24 mouse cellular contexts compared by ENCODE assay signal in the genomic region with DNA sequence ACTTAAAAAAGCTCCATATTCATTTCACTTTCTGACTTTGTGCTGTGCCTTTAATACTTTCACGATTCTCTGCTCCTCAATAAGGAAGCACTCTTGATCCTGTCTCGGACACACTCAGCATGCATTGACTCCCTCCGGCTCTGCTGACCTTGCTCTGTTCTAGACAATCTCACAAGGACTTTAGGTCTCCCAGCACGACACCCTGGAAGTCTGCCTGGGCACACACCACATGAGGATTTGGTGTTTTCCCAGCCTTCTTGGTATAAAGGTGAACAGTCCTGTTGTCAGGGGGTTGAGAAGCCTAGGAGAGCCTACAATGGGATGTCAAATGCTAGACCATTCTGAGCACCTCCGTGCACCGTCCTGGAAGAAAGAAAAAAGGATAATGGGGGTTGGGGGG. TPM values are rescaled to one million over a fixed set of nuclear protein-coding genes. Genes with fewer than 3 reads are reported as not detected.
DNase-seq lines count a peak whose midpoint lies in the region; ATAC-seq lines count a peak whose summit lies in the region.
"Had no signal": no experiment of that assay in that cellular context is flagged by ENCODE, and none has a peak within 500 bp of the region (broad histone marks: within the 10 kb centered on the region; RNA-seq: fewer than 3 reads in every experiment).

No protein-coding gene starts in this region.

- peaks cover 10% of the 10 kb centered on the region; the same call in 1 of the 2 replicates for H3K4me1 ChIP-seq in midbrain, embryonic 16.5 days (ENCODE audit: control insufficient read depth, insufficient read depth, low read length)
- H3K4me1 ChIP-seq in midbrain, embryonic 10.5 days: peaks cover 13% of the 10 kb centered on the region
- H3K4me1 ChIP-seq: embryonic facial prominence, embryonic 12.5 days; forebrain, embryonic 15.5 days had no signal

- ATAC-seq in midbrain, embryonic 16.5 days: no peak
- ATAC-seq: activated CD4-positive, CD25-positive, alpha-beta regulatory T cell, adult 4 months; CD4-positive, CD25-positive, alpha-beta regulatory T cell, adult 4 months; forebrain, embryonic 13.5 days; forebrain, embryonic 15.5 days; Patski had no signal

- H3K4me3 ChIP-seq in midbrain, embryonic 16.5 days (ENCODE audit: low read depth, low read length): no peak overlapping the region
- no peak overlapping the region for H3K4me3 ChIP-seq in midbrain, embryonic 10.5 days
- H3K4me3 ChIP-seq: embryonic facial prominence, embryonic 10.5 days; embryonic facial prominence, embryonic 12.5 days; forebrain, embryonic 13.5 days; forebrain, embryonic 15.5 days had no signal

- 64% methylated on average over 6 of the region's 6 CpGs for WGBS in midbrain, embryonic 16.5 days
- whole genome bisulfite sequencing in midbrain, embryonic 10.5 days: 78% methylated on average over 6 of the region's 6 CpGs

- H3K36me3 ChIP-seq in midbrain, embryonic 16.5 days (ENCODE audit: control insufficient read depth, insufficient read depth, low read length): no peaks in the 10 kb centered on the region
- no peaks in the 10 kb centered on the region for H3K36me3 ChIP-seq in midbrain, embryonic 10.5 days
- H3K36me3 ChIP-seq: embryonic facial prominence, embryonic 10.5 days; embryonic facial prominence, embryonic 12.5 days; forebrain, embryonic 15.5 days had no signal

- no peak overlapping the region for H3K9ac ChIP-seq in midbrain, embryonic 16.5 days (ENCODE audit: low read depth, low read length)
- H3K9ac ChIP-seq: embryonic facial prominence, embryonic 12.5 days; forebrain, embryonic 13.5 days; forebrain, embryonic 15.5 days; forebrain, postnatal 0 days had no signal

- no peaks in the 10 kb centered on the region for H3K27me3 ChIP-seq in midbrain, embryonic 16.5 days (ENCODE audit: control insufficient read depth, insufficient read depth, low read depth, low read length)
- H3K27me3 ChIP-seq in midbrain, embryonic 10.5 days (ENCODE audit: low read depth, poor library complexity, severe bottlenecking): no peaks in the 10 kb centered on the region
- H3K27me3 ChIP-seq: CH12.LX; embryonic facial prominence, embryonic 12.5 days; forebrain, embryonic 13.5 days; forebrain, embryonic 15.5 days; Patski had no signal

- H3K4me2 ChIP-seq in midbrain, embryonic 16.5 days (ENCODE audit: low read length): no peak overlapping the region
- H3K4me2 ChIP-seq: embryonic facial prominence, embryonic 12.5 days; forebrain, embryonic 13.5 days; forebrain, embryonic 15.5 days had no signal

- no peaks in the 10 kb centered on the region for H3K9me3 ChIP-seq in midbrain, embryonic 16.5 days (replicated peaks; ENCODE audit: control insufficient read depth, low read length, poor library complexity, severe bottlenecking)
- no peaks in the 10 kb centered on the region for H3K9me3 ChIP-seq in midbrain, embryonic 10.5 days (replicated peaks)
- H3K9me3 ChIP-seq: embryonic facial prominence, embryonic 10.5 days; embryonic facial prominence, embryonic 12.5 days; forebrain, embryonic 13.5 days; forebrain, embryonic 15.5 days; G1E had no signal

- DNase-seq in adrenal gland, postnatal 10 days: peak; percentile 60
- DNase-seq in adrenal gland, adult 2 months: no peak
- peak; percentile 15 for DNase-seq in adrenal gland, postnatal 25 days
- no peak for DNase-seq in adrenal gland, adult 8-10 months
- no peak for DNase-seq in midbrain, embryonic 10.5 days (ENCODE audit: low spot score)
- peak; percentile 29 for DNase-seq in ovary, postnatal 36 days (ENCODE audit: low spot score)
- DNase-seq in ovary, postnatal 14 days (ENCODE audit: low spot score): no peak
- DNase-seq: B cell, adult 2 months; cerebellum, adult 11-12 months; cerebellum, adult 2 months; cerebellum, postnatal 10 days; cerebellum, postnatal 25 days had no signal

- H3K27ac ChIP-seq in midbrain, embryonic 16.5 days (ENCODE audit: low read length): 0 out of 2 replicates have a peak overlapping the region, but pooled peaks have one; percentile 17
- no peak overlapping the region for H3K27ac ChIP-seq in midbrain, embryonic 10.5 days (replicated peaks)
- H3K27ac ChIP-seq: embryonic facial prominence, embryonic 10.5 days; embryonic facial prominence, embryonic 12.5 days; forebrain, embryonic 13.5 days; forebrain, embryonic 15.5 days had no signal

RNA-seq across cellular contexts. Expression of gene Sla2, which starts 5.8 kb away (rescaled TPM):
- total RNA-seq in adrenal gland, postnatal 10 days (2021): under 1 TPM; 0.18 to 0.30 TPM
- total RNA-seq in adrenal gland, adult 2 months (2021): not detected
- polyA plus RNA-seq in adrenal gland, adult 2 months (2012; rRNA removed): 0.09 and 0.15 TPM in 2 replicates
- not detected in 2 replicates for total RNA-seq in adrenal gland, postnatal 25 days (2021)
- total RNA-seq in adrenal gland, adult 8-10 months (2022): under 1 TPM in 1 of 4 experiments, not detected in 3; 0.14 TPM
- polyA plus RNA-seq in midbrain, embryonic 16.5 days (2015; fragmentation: Nextera tagmentation; extraction: Ambion mirVana): 0.20 TPM in 1 of 2 replicates, not detected in the other
- 0.55 and 0.67 TPM in 2 replicates for polyA plus RNA-seq in midbrain, embryonic 10.5 days (2016; fragmentation: Nextera tagmentation; extraction: Ambion mirVana)
- total RNA-seq: adrenal gland, postnatal 36 days; forebrain, postnatal 0 days had no signal

RNA-seq across cellular contexts. Expression of gene Rab5if, which starts 29.9 kb away (rescaled TPM):
- total RNA-seq in adrenal gland, postnatal 10 days (2021): 100 to 1,000 TPM; 277 to 282 TPM
- 100 to 1,000 TPM; 285 to 311 TPM for total RNA-seq in adrenal gland, adult 2 months (2021)
- polyA plus RNA-seq in adrenal gland, adult 2 months (2012; rRNA removed): 324 and 358 TPM in 2 replicates
- 284 and 313 TPM in 2 replicates for total RNA-seq in adrenal gland, postnatal 25 days (2021)
- total RNA-seq in adrenal gland, adult 8-10 months (2022): 100 to 1,000 TPM; 134 to 305 (median 233) TPM
- polyA plus RNA-seq in midbrain, embryonic 16.5 days (2015; fragmentation: Nextera tagmentation; extraction: Ambion mirVana): 139 and 147 TPM in 2 replicates
- polyA plus RNA-seq in midbrain, embryonic 10.5 days (2016; fragmentation: Nextera tagmentation; extraction: Ambion mirVana): 164 and 191 TPM in 2 replicates

RNA-seq across cellular contexts. Expression of gene 4930518I15Rik, which starts 35.1 kb away (rescaled TPM):
- total RNA-seq in adrenal gland, postnatal 10 days (2021): 1 to 10 TPM; 2.0 to 4.0 TPM
- total RNA-seq in adrenal gland, adult 2 months (2021): 1 to 10 TPM; 2.5 to 3.4 TPM
- 0.68 and 0.98 TPM in 2 replicates for polyA plus RNA-seq in adrenal gland, adult 2 months (2012; rRNA removed)
- total RNA-seq in adrenal gland, postnatal 25 days (2021): 4.8 and 5.9 TPM in 2 replicates
- 1 to 10 TPM; 2.6 to 6.2 (median 4.0) TPM for total RNA-seq in adrenal gland, adult 8-10 months (2022)
- 9.2 and 10.2 TPM in 2 replicates for polyA plus RNA-seq in midbrain, embryonic 16.5 days (2015; fragmentation: Nextera tagmentation; extraction: Ambion mirVana)
- polyA plus RNA-seq in midbrain, embryonic 10.5 days (2016; fragmentation: Nextera tagmentation; extraction: Ambion mirVana): 8.8 and 9.2 TPM in 2 replicates

RNA-seq across cellular contexts. Expression of gene Tgif2, which starts 53.0 kb away (rescaled TPM):
- 1 to 10 TPM; 8.1 to 9.7 TPM for total RNA-seq in adrenal gland, postnatal 10 days (2021)
- 1 to 10 TPM; 1.8 to 4.3 TPM for total RNA-seq in adrenal gland, adult 2 months (2021)
- polyA plus RNA-seq in adrenal gland, adult 2 months (2012; rRNA removed): 5.5 and 8.5 TPM in 2 replicates
- total RNA-seq in adrenal gland, postnatal 25 days (2021): 5.5 and 5.8 TPM in 2 replicates
- total RNA-seq in adrenal gland, adult 8-10 months (2022): 1 to 10 TPM; 2.4 to 4.0 (median 3.8) TPM
- polyA plus RNA-seq in midbrain, embryonic 16.5 days (2015; fragmentation: Nextera tagmentation; extraction: Ambion mirVana): 12.5 and 14.1 TPM in 2 replicates
- 98.4 and 101 TPM in 2 replicates for polyA plus RNA-seq in midbrain, embryonic 10.5 days (2016; fragmentation: Nextera tagmentation; extraction: Ambion mirVana)

Comparison
In these comparisons a context has a peak if more than half of its experiments do, and no peak if none do; other contexts are left out.
1. DNase-seq: peak in adrenal gland, postnatal 10 days (single experiment), adrenal gland, postnatal 25 days (single experiment) and ovary, postnatal 36 days (single experiment); none in adrenal gland, adult 2 months (single experiment), adrenal gland, adult 8-10 months (single experiment), midbrain, embryonic 10.5 days (single experiment) and ovary, postnatal 14 days (single experiment).